Mouse (Mus musculus): ENCODE data around the gene Fbxo40. TPM values are rescaled to one million over a fixed set of nuclear protein-coding genes. Genes with fewer than 3 reads are reported as not detected.
A peak's percentile ranks its signal among the peaks of the same experiment; 100 is the strongest.

The Fbxo40 gene
- total and polyA plus RNA-seq, 3 experiments, result 0.08 to 0.15 TPM; not detected in 1

GRCm38 (mm10) chr16:36997650-36998049, 7.4 kb upstream of the Fbxo40 start:
- no peak overlapping the region for H3K4me3 ChIP-seq (ENCODE audit: control insufficient read depth in 1 of 2, insufficient read depth in 1 of 2, low read depth in 2 of 2, low read length in 2 of 2)
- DNase-seq (ENCODE audit: low read depth, low spot score), result peak; percentile 20
- no peaks in the 10 kb centered on the region for H3K4me1 ChIP-seq (ENCODE audit: control insufficient read depth in 1 of 2, insufficient read depth in 2 of 2, low read length in 2 of 2)
- TF ChIP-seq MAFK (IDR thresholded peaks at IDR 0.05; ENCODE audit: borderline replicate concordance, low read depth, low read length), result peak; percentile 30; the same call in 1 of the 2 replicates
- TF ChIP-seq UBTF (IDR thresholded peaks at IDR 0.05; ENCODE audit: borderline replicate concordance, insufficient read depth, low read depth, low read length), result no peak
- H3K27me3 ChIP-seq (ENCODE audit: control insufficient read depth in 1 of 2, insufficient read depth in 2 of 2, low read length in 2 of 2), result peaks cover 1 to 3% of the 10 kb centered on the region in 2 experiments; a peak in 2 of 4 replicates
- H3K79me2 ChIP-seq (ENCODE audit: control insufficient read depth, insufficient read depth, low read length, poor library complexity), result no peaks in the 10 kb centered on the region
- H3K27ac ChIP-seq (ENCODE audit: control insufficient read depth, low read depth, low read length), result no peak overlapping the region
- no peaks in the 10 kb centered on the region for H3K9me3 ChIP-seq (replicated peaks; ENCODE audit: insufficient read depth, low read length)
- no peaks in the 10 kb centered on the region for H3K36me3 ChIP-seq (ENCODE audit: control insufficient read depth in 1 of 2, insufficient read depth in 2 of 2, low read length in 2 of 2)
- no peak overlapping the region for H3K9ac ChIP-seq (ENCODE audit: control insufficient read depth, low read depth, low read length, poor library complexity, severe bottlenecking)

GRCm38 (mm10) chr16:36989493-36989892, 774 bp downstream of the Fbxo40 start:
- TF ChIP-seq TBP (IDR thresholded peaks at IDR 0.05; ENCODE audit: low read depth, low read length), result no peak
- TF ChIP-seq ZNF384 (IDR thresholded peaks at IDR 0.05; ENCODE audit: low read depth, low read length), result no peak
- TF ChIP-seq CTCF (IDR thresholded peaks at IDR 0.05 in 2 of 3, conservative IDR thresholded peaks at IDR 0.05 in 1 of 3; ENCODE audit: control insufficient read depth in 1 of 3, insufficient read depth in 1 of 3, low read depth in 2 of 3, low read length in 3 of 3, poor library complexity in 1 of 3, severe bottlenecking in 1 of 3), result no peak
- no peak for TF ChIP-seq TAL1 (IDR thresholded peaks at IDR 0.05; ENCODE audit: low read length)
- Histone ChIP-seq H3K9ac (ENCODE audit: control insufficient read depth, low read depth, low read length, poor library complexity, severe bottlenecking) (no peak overlapping the region), H3K79me2 (ENCODE audit: control insufficient read depth, insufficient read depth, low read length, poor library complexity) (no peaks in the 10 kb centered on the region), H3K36me3 (ENCODE audit: control insufficient read depth in 1 of 2, insufficient read depth in 2 of 2, low read length in 2 of 2) (peaks cover 0 to 3% of the 10 kb centered on the region in 2 experiments; a peak in 2 of 4 replicates), H3K4me3 (ENCODE audit: control insufficient read depth in 1 of 2, insufficient read depth in 1 of 2, low read depth in 2 of 2, low read length in 2 of 2) (no peak overlapping the region), H3K9me3 (replicated peaks; ENCODE audit: insufficient read depth, low read length) (no peaks in the 10 kb centered on the region), H3K4me1 (ENCODE audit: control insufficient read depth in 1 of 2, insufficient read depth in 2 of 2, low read length in 2 of 2) (peaks cover 2 to 6% of the 10 kb centered on the region in 2 experiments), H3K27ac (ENCODE audit: control insufficient read depth, low read depth, low read length) (no peak overlapping the region), H3K27me3 (ENCODE audit: control insufficient read depth in 1 of 2, insufficient read depth in 2 of 2, low read length in 2 of 2) (no peaks in the 10 kb centered on the region; a peak in 2 of 4 replicates)
- no peak for DNase-seq (ENCODE audit: low read depth, low spot score)

- no peak for DNase-seq (ENCODE audit: low read depth, low spot score)
- H3K9ac ChIP-seq (ENCODE audit: control insufficient read depth, low read depth, low read length, poor library complexity, severe bottlenecking), result no peak overlapping the region
- TF ChIP-seq SIN3A (IDR thresholded peaks at IDR 0.05; ENCODE audit: low read length), result no peak
- TF ChIP-seq MEF2A (IDR thresholded peaks at IDR 0.05; ENCODE audit: extremely low read depth, insufficient replicate concordance, low read depth, low read length, poor library complexity, severe bottlenecking), result no peak
- no peak overlapping the region for H3K27ac ChIP-seq (ENCODE audit: control insufficient read depth, low read depth, low read length)
- H3K36me3 ChIP-seq (ENCODE audit: control insufficient read depth in 1 of 2, insufficient read depth in 2 of 2, low read length in 2 of 2), result peaks cover 0 to 3% of the 10 kb centered on the region in 2 experiments; a peak in 2 of 4 replicates
- no peak overlapping the region for H3K4me3 ChIP-seq (ENCODE audit: control insufficient read depth in 1 of 2, insufficient read depth in 1 of 2, low read depth in 2 of 2, low read length in 2 of 2)
- no peaks in the 10 kb centered on the region for H3K79me2 ChIP-seq (ENCODE audit: control insufficient read depth, insufficient read depth, low read length, poor library complexity)
- no peaks in the 10 kb centered on the region; a peak in 2 of 4 replicates for H3K27me3 ChIP-seq (ENCODE audit: control insufficient read depth in 1 of 2, insufficient read depth in 2 of 2, low read length in 2 of 2)
- peaks cover 2 to 6% of the 10 kb centered on the region in 2 experiments for H3K4me1 ChIP-seq (ENCODE audit: control insufficient read depth in 1 of 2, insufficient read depth in 2 of 2, low read length in 2 of 2)
- H3K9me3 ChIP-seq (replicated peaks; ENCODE audit: insufficient read depth, low read length), result no peaks in the 10 kb centered on the region
These were observed 2.2 kb downstream of the Fbxo40 start for GRCm38 (mm10) chr16:36988066-36988465.

- Histone ChIP-seq H3K79me2 (ENCODE audit: control insufficient read depth, insufficient read depth, low read length, poor library complexity) (no peaks in the 10 kb centered on the region), H3K9ac (ENCODE audit: control insufficient read depth, low read depth, low read length, poor library complexity, severe bottlenecking) (no peak overlapping the region), H3K27me3 (ENCODE audit: control insufficient read depth in 1 of 2, insufficient read depth in 2 of 2, low read length in 2 of 2) (no peaks in the 10 kb centered on the region; a peak in 1 of 4 replicates), H3K27ac (ENCODE audit: control insufficient read depth, low read depth, low read length) (no peak overlapping the region), H3K4me1 (ENCODE audit: control insufficient read depth in 1 of 2, insufficient read depth in 2 of 2, low read length in 2 of 2) (peaks cover 2 to 6% of the 10 kb centered on the region in 2 experiments), H3K4me3 (ENCODE audit: control insufficient read depth in 1 of 2, insufficient read depth in 1 of 2, low read depth in 2 of 2, low read length in 2 of 2) (no peak overlapping the region), H3K9me3 (replicated peaks; ENCODE audit: insufficient read depth, low read length) (no peaks in the 10 kb centered on the region), H3K36me3 (ENCODE audit: control insufficient read depth in 1 of 2, insufficient read depth in 2 of 2, low read length in 2 of 2) (peaks cover 0 to 3% of the 10 kb centered on the region in 2 experiments; a peak in 2 of 4 replicates)
- no peak for DNase-seq (ENCODE audit: low read depth, low spot score)
- TF ChIP-seq USF1 (IDR thresholded peaks at IDR 0.05; ENCODE audit: low read depth, low read length) (no peak), ZC3H11A (IDR thresholded peaks at IDR 0.05; ENCODE audit: low read depth, low read length) (no peak), NELFE (IDR thresholded peaks at IDR 0.05; ENCODE audit: low read depth, low read length) (no peak), E2F4 (IDR thresholded peaks at IDR 0.05; ENCODE audit: borderline replicate concordance, low read depth, low read length) (no peak), NRF1 (IDR thresholded peaks at IDR 0.05; ENCODE audit: insufficient read depth, low read depth, low read length, poor library complexity, severe bottlenecking) (no peak), MAZ (IDR thresholded peaks at IDR 0.05; ENCODE audit: low read depth, low read length) (no peak), RAD21 (IDR thresholded peaks at IDR 0.05; ENCODE audit: low read depth, low read length) (no peak), ELF1 (IDR thresholded peaks at IDR 0.05; ENCODE audit: low read depth, low read length) (no peak), TCF12 (IDR thresholded peaks at IDR 0.05; ENCODE audit: low read depth, low read length) (no peak), MAX (IDR thresholded peaks at IDR 0.05; ENCODE audit: low read length) (no peak)
These were observed 2.9 kb downstream of the Fbxo40 start for GRCm38 (mm10) chr16:36987399-36987798.
